Mouse (Mus musculus): ENCODE measurements around the gene A030005L19Rik. TPM values are rescaled to one million over a fixed set of nuclear protein-coding genes. Genes with fewer than 3 reads are reported as not detected.
"Not testable (repeated sequence)": the region's sequence is repeated elsewhere in the genome, so short reads cannot be mapped to it uniquely, and the experiment has no call there.

A030005L19Rik gene
- under 1 TPM; 0.61 to 0.91 TPM for total RNA-seq (2021)
- long read RNA-seq, experiment 1 = 0 reads
- long read RNA-seq, experiment 2 = 0 reads

- intact Hi-C loops (cut with DNase I) = no loop called here
- DNase-seq (ENCODE audit: extremely low spot score in 1 of 2, low spot score in 2 of 2) = no peak
- TF ChIP-seq CTCF (IDR thresholded peaks at IDR 0.05) = peak; percentile 9
- H3K27ac ChIP-seq = no peak within 1 kb of the TSS
- H3K4me3 ChIP-seq = no peak within 1 kb of the TSS
Observed at GRCm38 (mm10) chr1:82913025-82913424, at the start of gene A030005L19Rik. Gene A030005L19Rik, plus strand, starts transcription at chr1:82913325.

GRCm38 (mm10) chr1:82870202-82870601, 42.9 kb upstream of the A030005L19Rik start:
- no peak for TF ChIP-seq CTCF (IDR thresholded peaks at IDR 0.05)
- intact Hi-C loops (cut with DNase I) = no loop called here
- Histone ChIP-seq H3K27ac (no peak overlapping the region), H3K4me3 (no peak overlapping the region)
- no peak for DNase-seq (ENCODE audit: extremely low spot score in 1 of 2, low spot score in 2 of 2)

DNA sequence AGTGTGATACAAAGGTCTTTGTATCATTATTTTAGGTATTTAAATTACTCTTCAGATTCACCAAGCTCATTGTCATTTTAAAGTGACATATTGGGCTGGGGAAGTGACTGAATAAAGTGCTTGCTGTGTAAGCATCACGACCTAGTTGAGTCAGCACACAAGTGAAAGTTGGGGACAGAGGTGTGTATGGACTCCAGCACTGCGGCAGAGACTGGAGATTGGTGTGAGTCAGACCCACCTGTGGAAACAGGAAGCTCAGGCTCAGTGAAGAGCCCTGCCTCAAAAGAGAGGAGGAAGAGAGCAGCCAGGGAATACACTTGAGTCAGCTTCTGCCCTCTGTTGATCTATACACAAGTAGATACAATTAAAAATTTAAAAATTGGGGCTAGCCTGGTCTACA, 34.0 kb upstream of the A030005L19Rik start:
- no peak for DNase-seq (ENCODE audit: extremely low spot score in 1 of 2, low spot score in 2 of 2)
- H3K27ac ChIP-seq = no peak overlapping the region
- no peak overlapping the region for H3K4me3 ChIP-seq
- intact Hi-C loops (cut with DNase I) = no loop called here
- TF ChIP-seq CTCF (IDR thresholded peaks at IDR 0.05) = no peak

GRCm38 (mm10) chr1:82880196-82880595, 32.9 kb upstream of the A030005L19Rik start:
- DNase-seq (ENCODE audit: extremely low spot score in 1 of 2, low spot score in 2 of 2) = no peak
- Histone ChIP-seq H3K27ac (no peak overlapping the region), H3K4me3 (no peak overlapping the region)
- TF ChIP-seq CTCF (IDR thresholded peaks at IDR 0.05) = no peak
- intact Hi-C loops (cut with DNase I) = no loop called here

- DNase-seq (ENCODE audit: extremely low spot score in 1 of 2, low spot score in 2 of 2) = no peak
- Histone ChIP-seq H3K27ac (no peak overlapping the region), H3K4me3 (no peak overlapping the region)
- intact Hi-C loops (cut with DNase I) = no loop called here
- no peak for TF ChIP-seq CTCF (IDR thresholded peaks at IDR 0.05)
Observed at GRCm38 (mm10) chr1:82893269-82893668, 19.9 kb upstream of the A030005L19Rik start.

GRCm38 (mm10) chr1:82900567-82900966, 12.6 kb upstream of the A030005L19Rik start:
- TF ChIP-seq CTCF (IDR thresholded peaks at IDR 0.05) = no peak
- H3K27ac ChIP-seq = no peak overlapping the region
- intact Hi-C loops (cut with DNase I) = no loop called here
- DNase-seq (ENCODE audit: extremely low spot score in 1 of 2, low spot score in 2 of 2) = no peak
- no peak overlapping the region for H3K4me3 ChIP-seq

DNA sequence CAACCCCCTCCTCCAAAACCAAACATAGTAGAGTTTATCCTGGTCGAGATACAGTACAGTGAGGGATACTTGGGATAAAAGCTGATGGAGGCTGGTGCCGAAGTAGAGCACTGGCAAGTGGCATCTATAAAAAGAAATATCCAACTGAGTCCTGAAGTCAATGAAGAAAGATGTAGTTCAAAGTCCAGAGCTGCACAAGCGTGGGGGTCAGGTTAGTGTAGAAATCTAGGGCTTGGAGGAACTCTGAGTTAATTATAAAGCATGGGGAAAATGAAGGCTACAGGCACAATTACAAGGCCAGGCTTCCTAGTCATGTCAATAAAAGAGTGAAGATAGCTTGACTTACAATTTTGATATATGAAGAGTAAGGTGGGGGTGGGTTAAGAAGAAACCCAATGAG, 11.9 kb upstream of the A030005L19Rik start:
- no peak for TF ChIP-seq CTCF (IDR thresholded peaks at IDR 0.05)
- no peak for DNase-seq (ENCODE audit: extremely low spot score in 1 of 2, low spot score in 2 of 2)
- no peak overlapping the region for H3K27ac ChIP-seq
- no peak overlapping the region for H3K4me3 ChIP-seq
- intact Hi-C loops (cut with DNase I) = no loop called here

- Histone ChIP-seq H3K4me3 (no peak overlapping the region), H3K27ac (no peak overlapping the region)
- intact Hi-C loops (cut with DNase I) = no loop called here
- no peak for TF ChIP-seq CTCF (IDR thresholded peaks at IDR 0.05)
- no peak for DNase-seq (ENCODE audit: extremely low spot score in 1 of 2, low spot score in 2 of 2)
Observed at GRCm38 (mm10) chr1:82905886-82906285, 7.2 kb upstream of the A030005L19Rik start.

DNA sequence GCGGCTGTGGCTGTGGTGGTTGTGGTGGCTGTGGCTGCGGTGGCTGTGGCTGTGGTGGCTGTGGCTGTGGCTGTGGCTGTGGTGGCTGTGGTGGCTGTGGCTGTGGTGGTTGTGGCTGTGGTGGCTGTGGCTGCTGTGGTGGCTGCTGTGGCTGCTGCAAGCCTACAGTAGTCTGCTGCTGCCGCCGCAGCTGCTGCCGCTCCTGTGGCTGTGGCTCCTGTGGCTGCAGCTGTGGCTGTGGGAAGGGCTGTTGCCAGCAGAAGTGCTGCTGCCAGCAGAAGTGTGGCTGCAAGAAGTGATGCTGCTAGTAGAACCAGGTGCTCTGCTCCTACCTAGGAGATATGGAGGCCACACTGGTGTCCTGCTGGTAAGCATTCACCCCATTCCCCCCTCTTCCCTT, 309 bp downstream of the A030005L19Rik start:
- H3K27ac ChIP-seq; DNase-seq (ENCODE audit: extremely low spot score in 1 of 2, low spot score in 2 of 2); intact Hi-C loops (cut with DNase I); H3K4me3 ChIP-seq: not testable (repeated sequence)

GRCm38 (mm10) chr1:82924650-82925049, 11.5 kb downstream of the A030005L19Rik start, which contains the start of gene A030014E15Rik:
Gene A030014E15Rik, plus strand, starts transcription at chr1:82924917.
- H3K27ac ChIP-seq = no peak within 1 kb of the TSS
- intact Hi-C loops (cut with DNase I) = no loop called here
- no peak within 1 kb of the TSS for H3K4me3 ChIP-seq
- no peak for DNase-seq (ENCODE audit: extremely low spot score in 1 of 2, low spot score in 2 of 2)
- no peak for TF ChIP-seq CTCF (IDR thresholded peaks at IDR 0.05)

GRCm38 (mm10) chr1:82930558-82930957, 17.4 kb downstream of the A030005L19Rik start:
- intact Hi-C loops (cut with DNase I); DNase-seq (ENCODE audit: extremely low spot score in 1 of 2, low spot score in 2 of 2): not testable (repeated sequence)

GRCm38 (mm10) chr1:82931326-82931725, 18.2 kb downstream of the A030005L19Rik start, which contains the start of gene Gm6217:
Gene Gm6217, minus strand, starts transcription at chr1:82931399.
- H3K27ac ChIP-seq; DNase-seq (ENCODE audit: extremely low spot score in 1 of 2, low spot score in 2 of 2); H3K4me3 ChIP-seq; intact Hi-C loops (cut with DNase I): not testable (repeated sequence)

More at GRCm38 (mm10) chr1:82930558-82930957, 17.4 kb downstream of the A030005L19Rik start:
- not testable (repeated sequence) for H3K27ac ChIP-seq, H3K4me3 ChIP-seq

GRCm38 (mm10) chr1:82938666-82939065, 25.5 kb downstream of the A030005L19Rik start:
- H3K27ac ChIP-seq = no peak overlapping the region
- intact Hi-C loops (cut with DNase I) = no loop called here
- no peak for DNase-seq (ENCODE audit: extremely low spot score in 1 of 2, low spot score in 2 of 2)
- H3K4me3 ChIP-seq = no peak overlapping the region
- TF ChIP-seq CTCF (IDR thresholded peaks at IDR 0.05) = no peak

DNA sequence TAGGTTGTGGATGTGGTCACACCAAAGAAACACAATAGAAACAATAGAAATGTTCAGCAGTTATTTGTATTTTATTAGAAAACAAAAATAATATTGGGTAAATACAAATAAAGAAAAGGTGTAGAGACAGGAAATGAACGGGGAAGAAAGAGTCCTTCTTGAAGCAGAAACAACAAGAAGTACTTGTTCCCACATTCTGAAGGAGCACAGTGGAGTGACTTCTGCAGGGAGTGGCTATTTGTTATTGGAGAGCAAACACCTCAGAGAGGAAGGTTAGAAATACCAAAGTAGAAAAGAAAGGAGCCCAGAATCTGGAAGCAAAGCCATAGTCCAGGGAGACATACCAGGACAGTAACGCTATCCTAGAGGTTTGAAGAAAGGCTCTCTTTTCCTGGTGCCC, 29.4 kb downstream of the A030005L19Rik start:
- intact Hi-C loops (cut with DNase I); H3K4me3 ChIP-seq; H3K27ac ChIP-seq; DNase-seq (ENCODE audit: extremely low spot score in 1 of 2, low spot score in 2 of 2): not testable (repeated sequence)

GRCm38 (mm10) chr1:82943295-82943694, 30.2 kb downstream of the A030005L19Rik start, which contains the start of gene A030003K21Rik:
Gene A030003K21Rik, minus strand, starts transcription at chr1:82943388.
- intact Hi-C loops (cut with DNase I); H3K27ac ChIP-seq; H3K4me3 ChIP-seq; DNase-seq (ENCODE audit: extremely low spot score in 1 of 2, low spot score in 2 of 2): not testable (repeated sequence)

DNA sequence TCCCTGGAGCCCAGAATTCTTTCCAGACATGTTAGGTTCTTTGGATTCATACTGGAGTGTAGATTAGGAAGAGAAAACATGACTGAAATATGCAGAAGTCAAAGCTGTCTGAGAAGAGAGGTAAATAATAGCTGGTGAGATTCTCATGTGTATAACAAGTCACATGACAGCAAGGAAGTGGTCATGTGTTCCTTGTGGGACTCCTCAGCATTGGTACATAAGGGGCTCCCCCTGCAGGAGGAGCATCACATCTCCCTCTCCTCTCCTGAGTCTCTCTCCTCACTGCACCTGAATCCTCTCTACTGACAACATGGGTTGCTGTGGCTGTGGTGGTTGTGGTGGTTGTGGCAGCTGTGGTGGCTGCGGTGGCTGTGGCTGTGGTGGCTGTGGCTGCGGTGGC, 32.9 kb downstream of the A030005L19Rik start:
- intact Hi-C loops (cut with DNase I); H3K4me3 ChIP-seq; H3K27ac ChIP-seq; DNase-seq (ENCODE audit: extremely low spot score in 1 of 2, low spot score in 2 of 2): not testable (repeated sequence)
